Mouse (Mus musculus) hindbrain, embryonic 12.5 days (tissue): ENCODE measurements at regions not wholly inside any gene's neighbourhood (a gene's known extent, or its start where the extent isn't known, plus 50 kb on each side); places are given as distances from the start of the nearest gene placed in this dataset.

Experiments used
- ATAC-seq: fragments of 200-750 bp; cut with Nextera tagmentation; 2 replicates; pipeline ENCODE4 v1.8.0; 2017; ENCODE audit warnings: moderate TSS enrichment; ENCODE audit not compliant: low FRiP score
- H3K27ac ChIP-seq: fragments of 300-500 bp; sonication (generic); 2 replicates; pipeline ENCODE4 v1.5.1; 2016; ENCODE audit warnings: mild to moderate bottlenecking
- H3K27me3 ChIP-seq: fragments of 300-500 bp; sonication (generic); 2 replicates; pipeline ENCODE4 v1.6.1; 2016; ENCODE audit warnings: mild to moderate bottlenecking
- H3K36me3 ChIP-seq: fragments of 300-500 bp; sonication (generic); 2 replicates; pipeline ENCODE4 v1.6.1; 2016; ENCODE audit warnings: mild to moderate bottlenecking
- H3K4me1 ChIP-seq: fragments of 300-500 bp; sonication (generic); 2 replicates; pipeline ENCODE4 v1.6.1; 2016
- H3K4me2 ChIP-seq: fragments of 300-500 bp; sonication (generic); replicated peaks from 2 replicates; pipeline ENCODE4 v1.6.1; 2016; ENCODE audit warnings: mild to moderate bottlenecking
- H3K4me3 ChIP-seq: fragments of 300-500 bp; sonication (generic); 2 replicates; pipeline ENCODE4 v1.5.1; 2016; ENCODE audit warnings: mild to moderate bottlenecking
- H3K9ac ChIP-seq: fragments of 300-500 bp; sonication (generic); 2 replicates; pipeline ENCODE4 v1.6.1; 2016; ENCODE audit warnings: mild to moderate bottlenecking, moderate library complexity
- H3K9me3 ChIP-seq: fragments of 300-500 bp; sonication (generic); replicated peaks from 2 replicates; pipeline ENCODE4 v1.6.1; 2016; ENCODE audit warnings: mild to moderate bottlenecking
- WGBS: fragments of 180-500 bp; shearing (Covaris S2); methylation state at CpG from one replicate; pipeline ENCODE4 v1.1.7; 2016; 5-methylcytosine and 5-hydroxymethylcytosine counted together

DNA sequence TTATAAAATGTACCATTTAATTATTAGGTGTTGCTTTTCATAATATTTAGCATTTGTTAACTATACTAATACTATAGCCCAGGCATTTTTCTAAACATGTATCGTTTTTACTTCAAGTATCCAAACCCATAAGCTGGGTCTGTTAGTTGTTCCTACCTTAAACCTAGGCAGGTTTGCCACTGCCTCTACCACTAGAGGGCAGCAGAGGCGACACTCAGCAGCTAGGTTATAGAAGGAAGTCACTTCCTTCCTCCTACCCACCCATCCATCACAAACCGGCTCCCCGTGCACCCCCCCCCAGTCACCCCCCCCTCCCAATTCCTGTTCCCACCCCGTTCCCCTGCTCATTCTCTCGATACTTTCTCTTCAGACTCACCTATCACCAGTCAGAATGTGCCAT, 150.6 kb downstream of the Cct6b start:
- ATAC-seq: no peak
- Histone ChIP-seq H3K9ac (no peak overlapping the region), H3K9me3 (no peaks in the 10 kb centered on the region), H3K4me3 (no peak overlapping the region), H3K36me3 (no peaks in the 10 kb centered on the region), H3K27ac (no peak overlapping the region), H3K27me3 (0 out of 2 replicates have a peak, but pooled peaks cover 4% of the 10 kb centered on the region), H3K4me1 (peaks cover 11% of the 10 kb centered on the region; the same call in 1 of the 2 replicates), H3K4me2 (no peak overlapping the region)
- 28% methylated on average over 6 of the region's 6 CpGs for WGBS

DNA sequence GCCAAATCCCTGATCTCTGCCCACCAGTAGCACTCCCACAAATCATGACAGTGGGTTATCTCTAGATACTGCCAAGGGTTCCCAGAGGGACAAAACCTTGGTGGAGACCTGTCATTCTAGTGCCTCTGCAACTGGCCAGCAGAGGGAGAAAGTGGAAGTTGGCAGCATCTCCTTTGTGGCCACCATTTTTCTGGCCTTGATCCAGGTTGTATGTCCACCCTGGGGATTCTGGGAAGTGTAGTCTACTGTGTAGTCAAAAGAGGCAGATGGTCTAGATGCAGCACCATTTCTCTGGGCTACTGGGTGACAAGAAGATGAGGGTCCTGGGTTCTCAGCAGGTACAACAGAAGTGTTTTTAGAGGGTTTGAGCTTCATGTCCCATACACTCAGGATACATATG, 152.1 kb downstream of the Cct6b start:
- ATAC-seq: no peak
- Histone ChIP-seq H3K4me3 (no peak overlapping the region), H3K36me3 (no peaks in the 10 kb centered on the region), H3K9me3 (no peaks in the 10 kb centered on the region), H3K9ac (no peak overlapping the region), H3K27me3 (no peaks in the 10 kb centered on the region; the same call in 1 of the 2 replicates), H3K27ac (no peak overlapping the region), H3K4me2 (no peak overlapping the region), H3K4me1 (peaks cover 8% of the 10 kb centered on the region; the same call in 1 of the 2 replicates)

DNA sequence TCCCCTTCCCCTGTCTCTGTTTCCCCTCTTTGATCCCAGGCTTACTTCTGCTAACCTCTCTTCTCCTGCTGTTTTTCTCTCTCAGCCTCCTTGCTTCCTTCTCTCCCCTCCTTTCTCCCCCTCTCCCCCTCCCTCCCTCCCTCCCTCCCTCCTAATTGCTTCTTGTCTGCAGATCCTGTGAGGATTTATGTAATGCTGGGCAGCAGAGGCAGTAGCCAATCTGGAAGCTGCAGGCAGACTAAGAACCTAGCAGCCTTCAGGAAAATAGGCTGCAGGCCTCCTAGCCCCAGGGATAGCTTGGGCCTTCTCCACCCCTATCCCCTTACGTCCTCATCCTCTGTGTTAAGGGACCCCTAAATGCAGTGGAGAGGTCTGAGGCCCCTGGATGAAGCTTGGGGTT, 155.2 kb downstream of the Cct6b start:
- no peak for ATAC-seq
- no peaks in the 10 kb centered on the region for H3K9me3 ChIP-seq
- H3K27me3 ChIP-seq: no peaks in the 10 kb centered on the region; the same call in 1 of the 2 replicates
- WGBS: 61% methylated on average over 1 of the region's 1 CpGs
- H3K27ac ChIP-seq: no peak overlapping the region
- H3K36me3 ChIP-seq: no peaks in the 10 kb centered on the region
- no peak overlapping the region for H3K9ac ChIP-seq
- no peak overlapping the region for H3K4me3 ChIP-seq
- H3K4me1 ChIP-seq: peaks cover 8% of the 10 kb centered on the region; the same call in 1 of the 2 replicates
- H3K4me2 ChIP-seq: no peak overlapping the region

DNA sequence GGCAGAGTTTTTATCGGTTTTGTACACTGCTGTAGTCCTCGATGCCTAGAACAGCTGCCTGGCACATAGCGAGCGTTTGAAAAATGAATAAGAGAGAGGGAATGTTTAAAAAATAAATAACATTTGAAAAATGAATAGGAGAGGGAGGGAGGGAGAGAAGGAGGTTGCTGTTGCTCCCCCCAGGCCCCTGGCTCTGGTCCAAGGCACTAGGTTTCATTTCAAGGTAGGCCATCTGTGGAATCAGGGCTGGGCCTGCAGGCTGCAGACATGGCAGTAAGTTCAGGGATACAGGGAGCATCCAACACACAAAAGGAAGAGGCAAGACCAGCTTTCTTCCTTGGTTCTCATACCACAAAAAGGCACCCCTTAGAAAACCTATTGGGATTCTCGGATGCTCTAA, 156.5 kb downstream of the Cct6b start:
- Histone ChIP-seq H3K27ac (no peak overlapping the region), H3K4me1 (peaks cover 13% of the 10 kb centered on the region; the same call in 1 of the 2 replicates), H3K36me3 (no peaks in the 10 kb centered on the region), H3K4me2 (no peak overlapping the region), H3K9ac (no peak overlapping the region), H3K9me3 (no peaks in the 10 kb centered on the region), H3K4me3 (no peak overlapping the region), H3K27me3 (no peaks in the 10 kb centered on the region; the same call in 1 of the 2 replicates)
- ATAC-seq: no peak
- 84% methylated on average over 5 of the region's 5 CpGs for WGBS

DNA sequence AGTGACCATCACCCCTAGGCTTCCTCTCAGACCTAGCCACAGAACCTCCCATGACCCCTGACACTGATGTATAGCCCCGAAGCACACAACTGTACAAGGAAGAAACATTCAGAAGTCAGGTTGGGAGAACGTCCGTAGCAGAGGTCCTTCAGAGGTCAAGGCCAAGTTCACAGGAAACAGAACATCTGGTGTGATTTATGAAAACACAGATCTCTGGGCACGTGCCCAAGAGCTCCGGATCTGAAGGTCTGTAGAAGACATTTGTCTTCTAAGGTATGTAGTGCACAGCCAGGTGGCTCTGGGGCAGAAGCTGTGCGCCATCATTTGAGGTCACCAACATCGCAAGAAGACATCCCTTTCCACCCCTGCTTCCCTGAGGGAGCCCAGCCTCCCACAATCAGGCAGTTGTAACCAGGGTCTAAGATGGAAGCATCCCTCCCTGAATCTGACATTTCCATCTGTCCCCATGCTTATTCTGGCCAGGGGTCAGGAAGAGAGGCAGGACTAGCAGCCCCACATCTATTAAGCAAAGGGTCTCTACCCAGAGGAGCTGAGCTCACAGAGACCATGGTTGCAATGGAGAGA, 159.8 kb downstream of the Cct6b start:
- H3K27ac ChIP-seq: no peak overlapping the region
- no peaks in the 10 kb centered on the region for H3K36me3 ChIP-seq
- peaks cover 22% of the 10 kb centered on the region; the same call in 1 of the 2 replicates for H3K4me1 ChIP-seq
- WGBS: 70% methylated on average over 7 of the region's 7 CpGs
- ATAC-seq: no peak
- H3K9me3 ChIP-seq: no peaks in the 10 kb centered on the region
- no peak overlapping the region for H3K4me3 ChIP-seq
- no peak overlapping the region for H3K4me2 ChIP-seq
- no peak overlapping the region for H3K9ac ChIP-seq
- H3K27me3 ChIP-seq: peaks cover 12% of the 10 kb centered on the region

DNA sequence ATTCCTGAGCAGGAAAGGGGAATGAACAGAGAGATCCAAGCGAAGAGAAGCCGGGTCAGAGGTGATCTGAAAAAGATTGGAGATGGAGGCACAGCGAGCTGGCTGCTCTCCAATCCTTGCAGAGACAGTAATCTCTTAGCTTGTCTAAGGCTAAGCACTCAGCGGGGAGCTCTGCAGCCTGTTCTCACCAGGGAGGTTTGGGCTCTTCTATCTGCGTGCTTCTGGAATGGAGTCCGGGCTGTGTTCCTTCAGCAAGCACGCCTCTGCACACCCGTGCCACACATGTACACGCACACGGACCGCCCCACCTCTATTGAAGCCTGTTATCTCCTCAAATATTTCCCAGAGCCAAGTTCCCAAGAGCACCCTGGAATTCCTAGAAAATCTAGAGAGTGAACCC, 161.3 kb downstream of the Cct6b start:
- peaks cover 19% of the 10 kb centered on the region; the same call in 1 of the 2 replicates for H3K4me1 ChIP-seq
- H3K9me3 ChIP-seq: no peaks in the 10 kb centered on the region
- no peak overlapping the region for H3K27ac ChIP-seq
- H3K9ac ChIP-seq: no peak overlapping the region
- no peak overlapping the region for H3K4me3 ChIP-seq
- no peak for ATAC-seq
- no peaks in the 10 kb centered on the region for H3K36me3 ChIP-seq
- 33% methylated on average over 11 of the region's 11 CpGs for WGBS
- no peak overlapping the region for H3K4me2 ChIP-seq
- H3K27me3 ChIP-seq: peaks cover 13% of the 10 kb centered on the region

DNA sequence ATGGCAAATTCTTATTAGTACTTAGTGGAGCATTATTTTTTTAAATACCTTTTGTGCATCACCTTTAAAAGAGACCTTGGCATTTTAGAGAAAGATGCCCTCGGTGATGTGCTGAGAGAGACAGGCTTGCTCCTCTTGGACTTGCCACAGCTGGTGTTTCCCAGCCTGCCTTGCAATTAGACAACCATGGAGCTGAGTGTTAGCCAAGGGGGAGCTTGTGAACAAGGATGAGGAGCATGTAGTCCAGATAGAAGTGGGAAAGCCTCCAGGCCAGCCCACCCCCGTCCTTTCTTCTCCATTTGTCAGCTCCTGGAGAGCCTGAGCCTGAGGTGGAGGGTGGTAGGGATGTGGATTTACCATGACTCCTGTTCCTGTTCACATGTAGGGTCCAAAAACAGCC, 161.9 kb downstream of the Cct6b start:
- H3K4me3 ChIP-seq: no peak overlapping the region
- peaks cover 22% of the 10 kb centered on the region; the same call in 1 of the 2 replicates for H3K4me1 ChIP-seq
- no peak overlapping the region for H3K27ac ChIP-seq
- 62% methylated on average over 2 of the region's 2 CpGs for WGBS
- H3K27me3 ChIP-seq: peaks cover 14% of the 10 kb centered on the region
- no peak overlapping the region for H3K4me2 ChIP-seq
- H3K9ac ChIP-seq: no peak overlapping the region
- no peaks in the 10 kb centered on the region for H3K36me3 ChIP-seq
- no peak for ATAC-seq
- no peaks in the 10 kb centered on the region for H3K9me3 ChIP-seq

DNA sequence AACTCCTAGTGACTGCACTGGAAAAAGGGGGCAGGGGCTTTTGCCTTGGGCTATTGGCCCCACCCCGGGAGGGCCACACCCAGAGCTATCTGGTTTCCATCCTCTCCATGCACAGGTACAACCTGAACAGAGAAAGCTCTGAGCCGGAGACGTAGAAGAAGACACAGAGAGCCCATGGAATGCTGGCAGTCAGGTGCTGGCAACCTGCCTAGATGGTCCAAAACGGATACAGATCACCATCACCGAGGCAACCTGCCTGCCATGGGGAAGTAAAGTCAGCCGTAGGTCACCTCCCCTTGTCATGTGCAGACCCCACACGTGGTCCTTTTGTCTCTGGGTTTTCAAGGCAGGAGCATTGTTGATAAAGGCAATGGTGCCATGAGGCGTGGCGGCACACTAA, 164.0 kb downstream of the Cct6b start:
- WGBS: 74% methylated on average over 9 of the region's 9 CpGs

DNA sequence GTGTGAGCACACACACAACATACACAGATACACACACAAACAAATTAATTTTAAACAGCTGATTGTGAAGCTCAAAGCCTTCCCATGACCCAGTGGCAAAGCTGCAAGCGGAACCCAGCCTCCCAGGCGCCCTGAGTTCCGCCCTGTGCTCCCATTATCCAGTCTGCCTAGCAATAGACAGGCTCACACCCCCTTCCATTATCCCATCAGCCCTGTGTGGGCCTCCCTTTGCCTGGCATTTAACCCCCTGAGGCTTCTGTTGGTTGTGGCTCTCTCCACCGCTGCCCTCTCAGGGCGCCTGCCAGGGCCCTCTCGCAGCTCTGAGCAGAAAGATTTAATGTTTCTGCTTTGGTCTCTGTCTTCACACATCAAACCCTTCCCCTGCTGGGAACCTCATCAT, 166.4 kb downstream of the Cct6b start:
- Histone ChIP-seq H3K9me3 (no peaks in the 10 kb centered on the region), H3K27ac (no peak overlapping the region), H3K4me3 (no peak overlapping the region), H3K27me3 (peaks cover 14% of the 10 kb centered on the region), H3K36me3 (no peaks in the 10 kb centered on the region), H3K4me1 (peaks cover 18% of the 10 kb centered on the region; the same call in 1 of the 2 replicates), H3K4me2 (no peak overlapping the region), H3K9ac (no peak overlapping the region)
- 8% methylated on average over 6 of the region's 6 CpGs for WGBS
- ATAC-seq: no peak

More for the DNA sequence above, 164.0 kb downstream of the Cct6b start:
- Histone ChIP-seq H3K36me3 (no peaks in the 10 kb centered on the region), H3K9ac (no peak overlapping the region), H3K27me3 (peaks cover 14% of the 10 kb centered on the region), H3K4me3 (no peak overlapping the region), H3K27ac (no peak overlapping the region), H3K4me2 (no peak overlapping the region), H3K9me3 (no peaks in the 10 kb centered on the region), H3K4me1 (peaks cover 22% of the 10 kb centered on the region; the same call in 1 of the 2 replicates)
- ATAC-seq: no peak

DNA sequence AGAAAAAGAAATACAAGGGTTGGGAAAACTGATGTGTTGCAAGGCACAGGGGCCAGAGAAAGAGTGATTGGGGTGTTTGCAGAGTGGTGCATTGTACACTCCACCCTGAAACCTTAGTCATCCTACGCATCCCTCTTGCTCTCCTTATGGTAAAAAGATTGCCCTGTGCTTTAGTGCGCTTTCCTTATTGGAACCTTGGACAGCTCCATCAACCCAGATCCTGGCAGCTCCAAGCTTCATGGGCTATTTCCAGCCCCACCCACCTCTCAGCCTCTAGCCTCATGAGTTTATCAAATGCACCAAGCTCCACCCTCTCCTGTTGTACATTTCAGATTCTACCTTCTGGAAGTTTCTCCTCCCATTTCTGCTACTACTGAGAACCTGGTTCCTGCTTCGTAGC, 167.3 kb downstream of the Cct6b start:
- H3K27me3 ChIP-seq: peaks cover 14% of the 10 kb centered on the region
- H3K36me3 ChIP-seq: no peaks in the 10 kb centered on the region
- H3K4me3 ChIP-seq: no peak overlapping the region
- no peaks in the 10 kb centered on the region for H3K9me3 ChIP-seq
- H3K4me2 ChIP-seq: no peak overlapping the region
- H3K27ac ChIP-seq: no peak overlapping the region
- H3K4me1 ChIP-seq: peaks cover 12% of the 10 kb centered on the region; the same call in 1 of the 2 replicates
- no peak for ATAC-seq
- 80% methylated on average over 3 of the region's 3 CpGs for WGBS
- H3K9ac ChIP-seq: no peak overlapping the region

DNA sequence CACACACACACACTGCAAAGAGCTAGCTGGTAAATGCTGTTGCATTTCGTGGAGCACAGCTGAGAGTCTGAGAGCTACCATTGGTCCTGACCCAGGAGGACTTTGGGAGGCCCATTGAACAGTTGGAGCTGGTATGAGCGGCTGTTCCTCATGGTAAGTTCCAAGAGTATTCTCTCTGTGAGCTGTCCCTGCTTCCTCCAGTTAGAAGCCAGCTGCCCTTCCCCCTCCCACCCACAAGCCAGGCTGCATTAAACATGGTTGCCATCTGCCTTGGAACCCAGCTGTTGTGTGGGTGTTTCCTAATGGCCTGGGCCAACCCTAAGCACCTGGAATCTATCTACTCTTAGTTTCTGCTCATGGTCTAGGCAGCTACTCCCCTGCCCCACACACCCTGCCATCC, 174.4 kb downstream of the Cct6b start:
- Histone ChIP-seq H3K36me3 (no peaks in the 10 kb centered on the region), H3K4me3 (no peak overlapping the region), H3K27ac (no peak overlapping the region), H3K27me3 (no peaks in the 10 kb centered on the region), H3K9ac (no peak overlapping the region), H3K9me3 (no peaks in the 10 kb centered on the region), H3K4me2 (no peak overlapping the region), H3K4me1 (no peaks in the 10 kb centered on the region)
- ATAC-seq: no peak
- 76% methylated on average over 2 of the region's 2 CpGs for WGBS

DNA sequence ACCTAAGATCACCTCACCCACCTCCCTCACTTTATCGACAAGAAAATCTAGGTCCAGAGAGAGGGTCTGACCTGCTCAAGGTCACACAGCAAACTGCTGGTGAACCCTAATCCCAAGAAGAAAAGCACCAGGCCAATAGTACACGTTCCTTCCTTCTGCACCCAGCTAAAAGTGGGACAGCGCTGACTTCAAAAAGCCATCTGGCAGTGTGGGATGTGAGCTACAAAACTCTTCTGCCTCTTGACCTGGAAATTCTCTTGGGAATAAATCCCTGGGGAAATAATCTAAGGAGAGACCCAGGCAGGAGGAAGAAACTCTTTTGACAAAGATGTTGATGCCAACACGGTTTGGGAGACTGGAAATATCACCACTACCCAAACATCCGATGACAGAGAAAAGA, 175.4 kb downstream of the Cct6b start:
- no peaks in the 10 kb centered on the region for H3K36me3 ChIP-seq
- no peaks in the 10 kb centered on the region for H3K27me3 ChIP-seq
- H3K27ac ChIP-seq: no peak overlapping the region
- no peaks in the 10 kb centered on the region for H3K9me3 ChIP-seq
- no peaks in the 10 kb centered on the region for H3K4me1 ChIP-seq
- WGBS: 88% methylated on average over 5 of the region's 5 CpGs
- H3K4me3 ChIP-seq: no peak overlapping the region
- no peak overlapping the region for H3K9ac ChIP-seq
- H3K4me2 ChIP-seq: no peak overlapping the region
- ATAC-seq: no peak

DNA sequence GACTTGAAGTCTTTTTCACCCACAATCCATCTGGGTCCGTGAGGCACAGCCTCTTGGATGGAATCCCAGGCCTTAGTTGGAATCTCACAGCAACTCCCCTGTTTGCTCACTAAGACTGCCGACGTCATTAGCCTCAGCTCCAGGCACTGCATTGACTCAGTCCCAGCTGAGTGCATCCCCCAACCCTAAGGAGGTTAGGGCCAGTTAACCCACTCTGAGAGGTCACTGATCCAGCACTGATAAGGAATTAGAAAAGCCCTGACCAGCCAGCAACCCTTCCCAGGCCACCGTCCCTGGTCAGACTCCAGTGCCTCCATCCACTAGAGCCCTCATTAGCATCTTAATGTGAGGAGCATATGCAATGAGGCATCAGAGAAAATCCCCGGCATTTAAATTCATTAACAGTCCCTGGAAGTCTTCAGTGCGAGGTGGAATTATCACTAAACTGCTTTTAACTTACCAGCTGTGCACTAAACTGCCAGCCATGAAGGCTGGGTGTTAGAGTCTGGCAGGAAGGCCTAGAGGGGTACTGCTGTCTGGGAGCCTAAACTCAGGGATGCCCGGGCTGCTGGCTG, 184.2 kb downstream of the Cct6b start:
- H3K4me3 ChIP-seq: no peak overlapping the region
- no peaks in the 10 kb centered on the region for H3K9me3 ChIP-seq
- WGBS: 12% methylated on average over 7 of the region's 7 CpGs
- peaks cover 14% of the 10 kb centered on the region for H3K4me1 ChIP-seq
- peak; percentile 89 for ATAC-seq
- H3K4me2 ChIP-seq: no peak overlapping the region
- H3K9ac ChIP-seq: 0 out of 2 replicates have a peak overlapping the region, but pooled peaks have one; percentile 1
- H3K36me3 ChIP-seq: no peaks in the 10 kb centered on the region
- H3K27ac ChIP-seq: peak overlapping the region; percentile 70
- peaks cover 12% of the 10 kb centered on the region; the same call in 1 of the 2 replicates for H3K27me3 ChIP-seq
